ENCODE assay signal across 22 mouse cellular contexts in genomic region chr6:88913022-88913421, GRCm38 (mm10). TPM values are rescaled to one million over a fixed set of nuclear protein-coding genes. Genes with fewer than 3 reads are reported as not detected.
DNase-seq lines count a peak whose midpoint lies in the region; ATAC-seq and TF ChIP-seq lines count a peak whose summit lies in the region.
"Had no signal": no experiment of that assay in that cellular context is flagged by ENCODE, and none has a peak within 500 bp of the region (broad histone marks: within the 10 kb centered on the region; RNA-seq: fewer than 3 reads in every experiment).

No protein-coding gene starts in this region.

- H3K27me3 ChIP-seq in liver, adult 2 months (ENCODE audit: control insufficient read depth, insufficient read depth, low read length), result no peaks in the 10 kb centered on the region
- no peaks in the 10 kb centered on the region for H3K27me3 ChIP-seq in liver, embryonic 11.5 days (replicated peaks; ENCODE audit: control insufficient read depth, insufficient read depth, low read length)
- no peaks in the 10 kb centered on the region for H3K27me3 ChIP-seq in neural tube, embryonic 15.5 days (replicated peaks)
- H3K27me3 ChIP-seq: embryonic facial prominence, embryonic 12.5 days; limb, embryonic 12.5 days; midbrain, embryonic 12.5 days; stomach, embryonic 15.5 days had no signal

- H3K4me3 ChIP-seq in liver, adult 2 months (ENCODE audit: insufficient read depth, low read depth, low read length), result no peak overlapping the region
- no peak overlapping the region for H3K4me3 ChIP-seq in liver, embryonic 11.5 days (ENCODE audit: low read depth, low read length)
- H3K4me3 ChIP-seq in neural tube, embryonic 15.5 days (replicated peaks), result no peak overlapping the region
- H3K4me3 ChIP-seq: embryonic facial prominence, embryonic 12.5 days; limb, embryonic 12.5 days; midbrain, embryonic 12.5 days; stomach, embryonic 15.5 days had no signal

- no peak overlapping the region for H3K4me2 ChIP-seq in liver, embryonic 11.5 days
- H3K4me2 ChIP-seq in neural tube, embryonic 15.5 days, result no peak overlapping the region
- H3K4me2 ChIP-seq: embryonic facial prominence, embryonic 12.5 days; limb, embryonic 12.5 days; lung, embryonic 14.5 days; midbrain, embryonic 12.5 days; stomach, embryonic 15.5 days had no signal

- peak; percentile 97 for DNase-seq in heart, adult 11 months
- no peak for DNase-seq in heart, postnatal 25 days (ENCODE audit: low spot score)
- DNase-seq in liver, adult 2 months (ENCODE audit: extremely low read depth, low read depth, low spot score), result peak; percentile 83
- DNase-seq in liver, embryonic 11.5 days (ENCODE audit: low spot score), result no peak
- DNase-seq in NIH3T3 (ENCODE audit: low read depth), result peak; percentile 37
- peak; percentile 54 for DNase-seq in heart, postnatal 4 days
- DNase-seq in c-Kit-positive CD71-positive TER-119-positive erythroid progenitor cells, embryonic 14.5 days (ENCODE audit: low spot score), result no peak
- DNase-seq: cerebellum, adult 11-12 months; gastrocnemius, postnatal 10 days; kidney, adult 11 months; kidney, postnatal 14 days; lung, embryonic 14.5 days; retina, postnatal 1 day; spleen, adult 18-20 months; thymus, adult 2 months had no signal

- H3K9me3 ChIP-seq in liver, embryonic 11.5 days (ENCODE audit: control insufficient read depth, low read length), result no peaks in the 10 kb centered on the region
- H3K9me3 ChIP-seq in neural tube, embryonic 15.5 days (replicated peaks), result no peaks in the 10 kb centered on the region
- H3K9me3 ChIP-seq: embryonic facial prominence, embryonic 12.5 days; limb, embryonic 12.5 days; midbrain, embryonic 12.5 days; stomach, embryonic 15.5 days had no signal

- no peak overlapping the region for H3K27ac ChIP-seq in liver, adult 2 months (replicated peaks; ENCODE audit: insufficient read depth, low read depth, low read length)
- H3K27ac ChIP-seq in liver, embryonic 11.5 days (ENCODE audit: low read depth, low read length), result no peak overlapping the region
- H3K27ac ChIP-seq in neural tube, embryonic 15.5 days (replicated peaks), result no peak overlapping the region
- H3K27ac ChIP-seq: embryonic facial prominence, embryonic 12.5 days; hindbrain, postnatal 0 days; limb, embryonic 12.5 days; midbrain, embryonic 12.5 days; stomach, embryonic 15.5 days had no signal

- WGBS in liver, adult 2 months, result 12% methylated on average over 4 of the region's 4 CpGs
- 89% methylated on average over 4 of the region's 4 CpGs for WGBS in liver, embryonic 11.5 days
- WGBS in neural tube, embryonic 15.5 days, result 82% methylated on average over 4 of the region's 4 CpGs

- no peak overlapping the region for H3K9ac ChIP-seq in liver, adult 2 months (ENCODE audit: low read depth, low read length)
- H3K9ac ChIP-seq in liver, embryonic 11.5 days (ENCODE audit: low read depth, low read length), result no peak overlapping the region
- no peak overlapping the region for H3K9ac ChIP-seq in neural tube, embryonic 15.5 days (replicated peaks)
- H3K9ac ChIP-seq: embryonic facial prominence, embryonic 12.5 days; forebrain, postnatal 0 days; limb, embryonic 12.5 days; lung, embryonic 14.5 days; midbrain, embryonic 12.5 days; stomach, embryonic 15.5 days had no signal

- intact Hi-C loops in heart, postnatal 25 days (cut with DNase I), result no loop called here

- no peaks in the 10 kb centered on the region for H3K4me1 ChIP-seq in liver, adult 2 months (ENCODE audit: control insufficient read depth, insufficient read depth, low read length)
- peaks cover 20% of the 10 kb centered on the region for H3K4me1 ChIP-seq in liver, embryonic 11.5 days (replicated peaks; ENCODE audit: control insufficient read depth, insufficient read depth, low read length)
- H3K4me1 ChIP-seq in neural tube, embryonic 15.5 days, result no peaks in the 10 kb centered on the region
- H3K4me1 ChIP-seq: embryonic facial prominence, embryonic 12.5 days; limb, embryonic 12.5 days; midbrain, embryonic 12.5 days; stomach, embryonic 15.5 days had no signal

- no peaks in the 10 kb centered on the region for H3K36me3 ChIP-seq in liver, adult 2 months (ENCODE audit: control insufficient read depth, insufficient read depth, low read length)
- H3K36me3 ChIP-seq in liver, embryonic 11.5 days (ENCODE audit: control insufficient read depth, insufficient read depth, low read length), result peaks cover 16% of the 10 kb centered on the region
- peaks cover 20% of the 10 kb centered on the region for H3K36me3 ChIP-seq in neural tube, embryonic 15.5 days

- no peak for TF ChIP-seq CTCF in liver, adult 2 months (IDR thresholded peaks at IDR 0.05; ENCODE audit: low read depth, low read length)

- ATAC-seq in liver, embryonic 11.5 days (replicated peaks; ENCODE audit: low FRiP score), result no peak
- ATAC-seq in neural tube, embryonic 15.5 days (ENCODE audit: low FRiP score), result no peak
- ATAC-seq: hindbrain, postnatal 0 days had no signal

- H3K79me2 ChIP-seq in liver, adult 2 months (ENCODE audit: control insufficient read depth, insufficient read depth, low read length), result no peaks in the 10 kb centered on the region

- no peak for TF ChIP-seq POLR2A in liver, adult 2 months (IDR thresholded peaks at IDR 0.05; ENCODE audit: extremely low read depth, insufficient read depth, low read length)

RNA-seq across cellular contexts. Expression of gene Tpra1, which starts 11.0 kb away (rescaled TPM):
- 10 to 100 TPM; 36.4 to 37.2 TPM for total RNA-seq in heart, postnatal 25 days (2021)
- 15.8 and 18.3 TPM in 2 replicates for total RNA-seq in liver, adult 2 months (2014; rRNA removed)
- polyA plus RNA-seq in liver, adult 2 months (2012; rRNA removed), result 60.2 and 76.3 TPM in 2 replicates
- polyA plus RNA-seq in liver, embryonic 11.5 days (2014; fragmentation: Nextera tagmentation; extraction: Ambion mirVana), result 55.1 and 56.7 TPM in 2 replicates
- total RNA-seq in heart, postnatal 4 days (2021), result 10 to 100 TPM; 29.7 to 30.8 TPM
- 88.1 and 91.7 TPM in 2 replicates for polyA plus RNA-seq in neural tube, embryonic 15.5 days (2015; fragmentation: Nextera tagmentation; extraction: Ambion mirVana)

RNA-seq across cellular contexts. Expression of gene Mcm2, which starts 14.4 kb away (rescaled TPM):
- total RNA-seq in heart, postnatal 25 days (2021), result 1 to 10 TPM; 6.1 to 7.4 TPM
- total RNA-seq in liver, adult 2 months (2014; rRNA removed), result 3.3 and 5.5 TPM in 2 replicates
- 2.4 and 3.1 TPM in 2 replicates for polyA plus RNA-seq in liver, adult 2 months (2012; rRNA removed)
- 254 and 284 TPM in 2 replicates for polyA plus RNA-seq in liver, embryonic 11.5 days (2014; fragmentation: Nextera tagmentation; extraction: Ambion mirVana)
- 100 to 1,000 TPM in 1 of 2 experiments, 10 to 100 TPM in 1; 86.1 to 103 TPM for total RNA-seq in heart, postnatal 4 days (2021)
- polyA plus RNA-seq in neural tube, embryonic 15.5 days (2015; fragmentation: Nextera tagmentation; extraction: Ambion mirVana), result 20.5 and 52.5 TPM in 2 replicates

RNA-seq across cellular contexts. Expression of gene Podxl2, which starts 38.2 kb away (rescaled TPM):
- total RNA-seq in heart, postnatal 25 days (2021), result 10 to 100 TPM; 16.5 to 16.8 TPM
- total RNA-seq in liver, adult 2 months (2014; rRNA removed), result 0.46 and 0.60 TPM in 2 replicates
- polyA plus RNA-seq in liver, adult 2 months (2012; rRNA removed), result 0.89 and 2.0 TPM in 2 replicates
- 9.1 and 10.7 TPM in 2 replicates for polyA plus RNA-seq in liver, embryonic 11.5 days (2014; fragmentation: Nextera tagmentation; extraction: Ambion mirVana)
- 10 to 100 TPM; 61.1 to 65.1 TPM for total RNA-seq in heart, postnatal 4 days (2021)
- 504 and 640 TPM in 2 replicates for polyA plus RNA-seq in neural tube, embryonic 15.5 days (2015; fragmentation: Nextera tagmentation; extraction: Ambion mirVana)

Comparison
In these comparisons a context has a peak if more than half of its experiments do, and no peak if none do; other contexts are left out.
1. DNase-seq: peak in heart, adult 11 months (single experiment), liver, adult 2 months (single experiment), NIH3T3 (single experiment) and heart, postnatal 4 days (single experiment); none in heart, postnatal 25 days (single experiment), liver, embryonic 11.5 days (single experiment) and c-Kit-positive CD71-positive TER-119-positive erythroid progenitor cells, embryonic 14.5 days (single experiment).
2. RNA of gene Mcm2, which starts 14.4 kb away (total RNA-seq): 86.1 to 103 TPM in heart, postnatal 4 days; 6.1 to 7.4 TPM in heart, postnatal 25 days and 3.3 to 5.5 TPM in liver, adult 2 months; every median in the first group is over 10 times any median in the second.
3. RNA of gene Podxl2, which starts 38.2 kb away (total RNA-seq): 61.1 to 65.1 TPM in heart, postnatal 4 days and 16.5 to 16.8 TPM in heart, postnatal 25 days; 0.46 to 0.60 TPM in liver, adult 2 months; every median in the first group is over 10 times any median in the second.